Mouse (Mus musculus): ENCODE results near the gene Gstt1.

GRCm38 (mm10) chr10:75740866-75741265 lies 57.5 kb downstream of the Gstt1 start:
- TF ChIP-seq ZC3H11A (IDR thresholded peaks at IDR 0.05; ENCODE audit: low read depth, low read length) (no peak), CTCF (IDR thresholded peaks at IDR 0.05 in 2 of 3, conservative IDR thresholded peaks at IDR 0.05 in 1 of 3; ENCODE audit: control insufficient read depth in 1 of 3, insufficient read depth in 1 of 3, low read depth in 2 of 3, low read length in 3 of 3, poor library complexity in 1 of 3, severe bottlenecking in 1 of 3) (no peak)

All from MEL (cell line).